Mouse (Mus musculus): ENCODE data around the gene Olfr547.
A peak's percentile ranks its signal among the peaks of the same experiment; 100 is the strongest.
"Not testable (repeated sequence)": the region's sequence is repeated elsewhere in the genome, so short reads cannot be mapped to it uniquely, and the experiment has no call there.

Olfr547 gene

GRCm38 (mm10) chr7:102534449-102534848 is at the start of gene Olfr547:
Olfr547 (plus strand) TSS chr7:102534749.
- DNase-seq (ENCODE audit: extremely low read depth, low read depth, low spot score), result no peak

GRCm38 (mm10) chr7:102484766-102485165 is 49.8 kb upstream of the Olfr547 start:
- DNase-seq (ENCODE audit: extremely low read depth, low read depth, low spot score), result not testable (repeated sequence)

GRCm38 (mm10) chr7:102486105-102486504 is 48.4 kb upstream of the Olfr547 start:
- DNase-seq (ENCODE audit: extremely low read depth, low read depth, low spot score), result no peak

- peak; percentile 72 for DNase-seq (ENCODE audit: extremely low read depth, low read depth, low spot score)
Observed at GRCm38 (mm10) chr7:102488161-102488560, 46.4 kb upstream of the Olfr547 start, which contains the start of gene Olfr544. Olfr544 (minus strand) TSS chr7:102488313.

GRCm38 (mm10) chr7:102494416-102494815 is 40.1 kb upstream of the Olfr547 start:
- not testable (repeated sequence) for DNase-seq (ENCODE audit: extremely low read depth, low read depth, low spot score)

- DNase-seq (ENCODE audit: extremely low read depth, low read depth, low spot score), result no peak
Observed at GRCm38 (mm10) chr7:102499473-102499872, 35.1 kb upstream of the Olfr547 start, which contains the start of gene Olfr545. Olfr545 (minus strand) TSS chr7:102499573.

GRCm38 (mm10) chr7:102501986-102502385 is 32.6 kb upstream of the Olfr547 start:
- DNase-seq (ENCODE audit: extremely low read depth, low read depth, low spot score), result no peak

- no peak for DNase-seq (ENCODE audit: extremely low read depth, low read depth, low spot score)
Observed at GRCm38 (mm10) chr7:102506848-102507247, 27.7 kb upstream of the Olfr547 start.

- DNase-seq (ENCODE audit: extremely low read depth, low read depth, low spot score), result no peak
Observed at GRCm38 (mm10) chr7:102508066-102508465, 26.5 kb upstream of the Olfr547 start.

GRCm38 (mm10) chr7:102508666-102509065 is 25.9 kb upstream of the Olfr547 start:
- no peak for DNase-seq (ENCODE audit: extremely low read depth, low read depth, low spot score)

GRCm38 (mm10) chr7:102509726-102510125 is 24.8 kb upstream of the Olfr547 start:
- no peak for DNase-seq (ENCODE audit: extremely low read depth, low read depth, low spot score)

GRCm38 (mm10) chr7:102511927-102512326 is 22.6 kb upstream of the Olfr547 start:
- DNase-seq (ENCODE audit: extremely low read depth, low read depth, low spot score), result no peak

GRCm38 (mm10) chr7:102512814-102513435 is 21.6 kb upstream of the Olfr547 start:
- DNase-seq (ENCODE audit: extremely low read depth, low read depth, low spot score), result no peak

- DNase-seq (ENCODE audit: extremely low read depth, low read depth, low spot score), result no peak
Observed at GRCm38 (mm10) chr7:102514144-102514543, 20.4 kb upstream of the Olfr547 start.

- no peak for DNase-seq (ENCODE audit: extremely low read depth, low read depth, low spot score)
Observed at GRCm38 (mm10) chr7:102516261-102517050, 18.1 kb upstream of the Olfr547 start.

GRCm38 (mm10) chr7:102517051-102517335 is 17.6 kb upstream of the Olfr547 start:
- no peak for DNase-seq (ENCODE audit: extremely low read depth, low read depth, low spot score)

GRCm38 (mm10) chr7:102529052-102529451 is 5.5 kb upstream of the Olfr547 start:
- DNase-seq (ENCODE audit: extremely low read depth, low read depth, low spot score), result no peak

- no peak for DNase-seq (ENCODE audit: extremely low read depth, low read depth, low spot score)
Observed at GRCm38 (mm10) chr7:102540596-102540995, 6.0 kb downstream of the Olfr547 start, which contains the start of gene Olfr548-ps1. Olfr548-ps1 (plus strand) TSS chr7:102540896.

- DNase-seq (ENCODE audit: extremely low read depth, low read depth, low spot score), result no peak
Observed at GRCm38 (mm10) chr7:102541251-102541650, 6.7 kb downstream of the Olfr547 start.

- no peak for DNase-seq (ENCODE audit: extremely low read depth, low read depth, low spot score)
Observed at GRCm38 (mm10) chr7:102549570-102549969, 15.0 kb downstream of the Olfr547 start, which contains the start of gene Olfr549. Olfr549 (plus strand) TSS chr7:102549870.

GRCm38 (mm10) chr7:102553279-102553678 is 18.7 kb downstream of the Olfr547 start:
- DNase-seq (ENCODE audit: extremely low read depth, low read depth, low spot score), result no peak

Measured in fat pad, adult 2 months (tissue).